Mouse (Mus musculus): ENCODE measurements around the gene Mafb.
A peak's percentile ranks its signal among the peaks of the same experiment; 100 is the strongest.

Mafb gene

GRCm38 (mm10) chr2:160366980-160367338, at the start of gene Mafb:
Mafb (minus strand) TSS chr2:160367065.
- DNase-seq, result peak; percentile 92

- DNase-seq, result no peak
Observed at GRCm38 (mm10) chr2:160415161-160415560, 48.3 kb upstream of the Mafb start.

GRCm38 (mm10) chr2:160414736-160415135, 47.9 kb upstream of the Mafb start:
- no peak for DNase-seq

- peak; percentile 26 for DNase-seq
Observed at GRCm38 (mm10) chr2:160413982-160414381, 47.1 kb upstream of the Mafb start.

- DNase-seq, result no peak
Observed at GRCm38 (mm10) chr2:160413055-160413454, 46.2 kb upstream of the Mafb start.

GRCm38 (mm10) chr2:160411431-160411830, 44.6 kb upstream of the Mafb start:
- no peak for DNase-seq

- DNase-seq, result peak; percentile 7
Observed at GRCm38 (mm10) chr2:160407720-160408119, 40.9 kb upstream of the Mafb start.

- DNase-seq, result no peak
Observed at GRCm38 (mm10) chr2:160397747-160398146, 30.9 kb upstream of the Mafb start.

- no peak for DNase-seq
Observed at GRCm38 (mm10) chr2:160394735-160395134, 27.9 kb upstream of the Mafb start.

- DNase-seq, result no peak
Observed at GRCm38 (mm10) chr2:160392648-160393047, 25.8 kb upstream of the Mafb start.

- DNase-seq, result no peak
Observed at GRCm38 (mm10) chr2:160388596-160388995, 21.7 kb upstream of the Mafb start.

GRCm38 (mm10) chr2:160383418-160383817, 16.6 kb upstream of the Mafb start:
- DNase-seq, result no peak

- peak; percentile 69 for DNase-seq
Observed at GRCm38 (mm10) chr2:160378271-160378670, 11.4 kb upstream of the Mafb start.

- no peak for DNase-seq
Observed at GRCm38 (mm10) chr2:160376236-160376635, 9.4 kb upstream of the Mafb start.

- DNase-seq, result no peak
Observed at GRCm38 (mm10) chr2:160369653-160370420, 3.0 kb upstream of the Mafb start.

GRCm38 (mm10) chr2:160368422-160369357, 1.8 kb upstream of the Mafb start:
- no peak for DNase-seq

GRCm38 (mm10) chr2:160367448-160368208, 763 bp upstream of the Mafb start:
- DNase-seq, result peak; percentile 90

- DNase-seq, result peak; percentile 29
Observed at GRCm38 (mm10) chr2:160366111-160366979, 520 bp downstream of the Mafb start.

- DNase-seq, result peak; percentile 23
Observed at GRCm38 (mm10) chr2:160365107-160365911, 1.6 kb downstream of the Mafb start.

- no peak for DNase-seq
Observed at GRCm38 (mm10) chr2:160364666-160365065, 2.2 kb downstream of the Mafb start.

- DNase-seq, result no peak
Observed at GRCm38 (mm10) chr2:160364128-160364650, 2.7 kb downstream of the Mafb start.
